Mouse (Mus musculus) c-Kit-positive CD71-negative TER-119-negative erythroid progenitor cells, embryonic 14.5 days (primary cell): ENCODE results near the gene Fkbp6.
"Not testable (repeated sequence)": the region's sequence is repeated elsewhere in the genome, so short reads cannot be mapped to it uniquely, and the experiment has no call there.

ENCODE experiments used
- DNase-seq: peaks from one replicate; pipeline ENCODE4 v3.0.0-alpha.2; 2013; ENCODE audit warnings: low read depth

Gene Fkbp6

DNA sequence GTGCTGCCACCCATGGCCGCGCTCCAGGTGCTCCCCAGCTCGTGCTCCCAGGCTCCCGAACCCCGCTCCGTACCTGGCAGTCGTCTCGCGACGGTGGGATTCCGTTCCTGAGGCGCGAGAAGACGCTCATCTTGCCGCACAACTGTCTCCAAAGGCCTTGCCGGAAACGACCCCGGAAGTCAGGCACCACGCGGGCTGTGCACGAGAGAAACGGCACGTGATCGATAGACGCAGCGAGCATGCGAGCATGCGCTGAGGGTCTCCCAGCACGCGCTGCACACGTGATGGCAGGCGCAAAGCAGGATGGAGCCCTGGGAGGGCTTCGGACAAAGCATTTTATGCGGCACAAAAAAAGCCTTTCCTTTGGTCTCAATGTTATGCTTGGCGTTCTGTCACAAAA is at the start of gene Fkbp6:
Gene Fkbp6 (minus strand): TSS at position 183 of the 400 bp plus-strand sequence.
- DNase-seq: no peak

GRCm38 (mm10) chr5:135399382-135399781 is 49.5 kb upstream of the Fkbp6 start:
- DNase-seq: no peak

DNA sequence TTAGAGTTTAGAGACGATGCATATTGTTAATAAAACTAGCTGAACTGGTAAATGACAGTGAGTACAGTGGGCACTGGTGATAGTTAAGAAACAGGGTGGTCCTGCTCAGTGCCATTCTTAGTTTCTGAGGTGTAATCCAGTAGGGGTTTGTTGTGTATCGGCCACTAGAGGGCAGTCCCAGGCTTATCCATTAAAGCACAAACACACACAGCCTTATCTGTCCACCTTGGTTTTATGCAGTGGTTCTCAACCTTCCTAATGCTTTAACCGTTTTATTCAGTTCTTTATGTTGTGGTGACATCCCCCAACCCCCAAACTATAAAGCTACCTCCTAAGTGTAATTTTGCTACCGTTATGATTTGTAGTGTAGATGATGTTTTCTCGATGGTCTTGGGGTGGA is 46.0 kb upstream of the Fkbp6 start:
- DNase-seq: peak; percentile 64

- peak; percentile 78 for DNase-seq
These were observed 44.4 kb upstream of the Fkbp6 start, which contains the start of gene Pom121 for GRCm38 (mm10) chr5:135394004-135394823. Gene Pom121, minus strand, starts transcription at chr5:135394546.

DNA sequence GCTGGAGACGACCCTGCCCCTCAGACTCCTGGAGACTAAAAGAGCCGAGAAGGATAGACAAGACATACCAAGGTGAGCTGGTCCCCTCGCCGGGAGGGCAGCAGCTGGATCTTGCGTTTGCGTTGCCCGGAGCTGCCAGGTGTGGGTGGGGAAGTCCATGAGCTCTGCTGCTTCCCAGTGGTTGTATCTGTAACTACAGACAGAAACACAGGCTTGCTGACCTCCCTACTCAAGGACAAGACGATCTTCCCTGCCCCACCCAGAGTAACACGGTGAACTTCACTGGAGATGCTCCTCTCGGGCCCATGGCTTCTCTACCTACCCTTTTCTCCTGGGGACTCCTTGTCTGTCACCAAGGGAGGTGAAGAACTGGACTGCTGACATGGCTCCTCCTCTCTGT is 33.9 kb upstream of the Fkbp6 start:
- no peak for DNase-seq

GRCm38 (mm10) chr5:135382746-135383145 is 32.9 kb upstream of the Fkbp6 start:
- DNase-seq: no peak

DNA sequence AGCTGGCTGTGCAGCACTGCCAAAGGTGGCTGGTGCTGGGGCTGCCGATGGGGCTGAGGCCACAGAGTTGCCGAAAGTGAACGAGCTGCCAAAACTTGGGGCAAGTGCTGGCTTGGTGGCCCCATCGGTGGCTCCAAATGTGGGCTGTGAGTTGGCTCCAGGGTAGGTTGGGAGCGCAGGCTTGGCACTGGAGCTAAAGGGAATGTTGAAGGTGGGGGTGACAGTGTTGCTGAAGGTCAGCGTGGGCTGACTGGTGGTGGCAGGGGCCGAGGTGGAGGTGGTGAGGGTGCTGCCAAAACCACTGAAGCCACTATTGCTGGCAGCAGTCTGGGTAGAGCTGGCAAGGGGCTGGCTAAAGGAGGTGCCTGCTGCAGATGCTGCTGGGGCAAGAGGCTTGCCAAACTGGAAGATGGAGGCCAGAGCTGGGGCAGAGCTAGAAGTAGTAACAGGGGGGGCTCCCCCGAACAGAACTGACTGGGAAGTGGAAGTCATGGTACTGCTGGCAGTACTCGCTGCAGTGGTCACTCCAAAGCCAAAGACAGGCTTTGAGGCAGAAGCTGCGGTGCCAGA is 31.6 kb upstream of the Fkbp6 start:
- no peak for DNase-seq

GRCm38 (mm10) chr5:135380681-135381080 is 30.8 kb upstream of the Fkbp6 start:
- DNase-seq: no peak

DNA sequence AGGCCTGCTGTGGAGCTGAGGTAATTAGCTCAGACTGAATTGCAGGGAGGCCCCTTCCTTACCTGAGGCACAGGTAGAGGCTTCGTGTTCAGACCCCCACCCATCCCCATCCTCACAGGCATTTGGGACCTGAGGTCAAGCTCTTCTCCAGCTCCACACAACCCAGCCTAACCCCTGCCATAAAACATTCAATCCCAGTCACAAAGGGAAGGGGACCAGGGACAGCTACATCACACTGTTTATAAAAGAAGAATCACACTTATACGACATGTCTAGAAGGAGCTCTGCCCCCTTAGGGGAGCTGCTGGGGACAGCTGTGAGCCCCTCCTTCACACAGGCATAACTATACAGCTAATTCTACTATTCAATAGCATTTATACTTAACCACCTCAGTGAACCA is 26.5 kb upstream of the Fkbp6 start:
- DNase-seq: no peak

- no peak for DNase-seq
These were observed 25.3 kb upstream of the Fkbp6 start for GRCm38 (mm10) chr5:135375167-135375566.

DNA sequence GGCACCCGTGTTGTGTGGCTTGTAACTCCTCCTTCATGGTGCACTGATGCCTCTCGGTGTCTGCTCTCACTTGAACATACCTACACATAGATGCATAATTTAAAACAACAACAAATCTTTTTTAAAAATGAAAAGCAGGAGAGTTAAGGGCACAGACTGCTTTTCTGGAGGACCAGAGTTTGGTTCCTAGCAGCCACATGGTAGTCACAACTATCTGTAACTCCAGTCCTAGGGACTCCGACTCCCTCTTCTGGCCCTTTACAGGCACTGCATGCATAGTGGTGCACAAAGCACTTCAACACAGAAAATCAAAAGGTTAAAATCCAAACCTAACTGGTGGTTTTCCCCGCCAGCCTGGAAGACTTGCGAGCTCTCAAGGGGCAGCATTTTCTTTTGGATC is 23.8 kb upstream of the Fkbp6 start:
- DNase-seq: no peak

DNA sequence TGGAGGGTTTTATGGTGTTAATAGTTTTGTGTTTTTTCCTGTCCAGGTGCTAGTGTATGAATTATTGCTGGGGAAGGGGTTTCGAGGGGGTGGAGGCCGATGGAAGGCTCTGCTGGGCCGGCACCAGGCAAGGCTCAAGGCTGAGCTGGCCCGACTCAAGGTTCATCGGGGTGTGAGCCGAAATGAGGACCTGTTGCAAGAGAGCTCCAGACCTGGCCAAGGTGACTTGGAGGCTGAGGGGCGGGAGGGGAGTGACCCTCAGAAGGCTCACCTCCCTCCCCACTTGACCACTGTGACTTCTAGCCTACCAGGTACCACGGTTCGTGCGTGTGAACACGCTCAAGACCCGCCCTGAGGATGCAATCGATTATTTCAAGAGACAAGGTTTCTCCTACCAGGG is 21.4 kb upstream of the Fkbp6 start:
- no peak for DNase-seq

- DNase-seq: peak; percentile 95
These were observed 20.2 kb upstream of the Fkbp6 start, which contains the start of gene Nsun5 for GRCm38 (mm10) chr5:135369787-135370654. Gene Nsun5, plus strand, starts transcription at chr5:135369953.

- DNase-seq: not testable (repeated sequence)
These were observed 19.4 kb upstream of the Fkbp6 start for GRCm38 (mm10) chr5:135369196-135369595.

- DNase-seq: no peak
These were observed 18.5 kb upstream of the Fkbp6 start for GRCm38 (mm10) chr5:135368312-135368711.

GRCm38 (mm10) chr5:135367841-135368240 is 18.0 kb upstream of the Fkbp6 start:
- DNase-seq: no peak

DNA sequence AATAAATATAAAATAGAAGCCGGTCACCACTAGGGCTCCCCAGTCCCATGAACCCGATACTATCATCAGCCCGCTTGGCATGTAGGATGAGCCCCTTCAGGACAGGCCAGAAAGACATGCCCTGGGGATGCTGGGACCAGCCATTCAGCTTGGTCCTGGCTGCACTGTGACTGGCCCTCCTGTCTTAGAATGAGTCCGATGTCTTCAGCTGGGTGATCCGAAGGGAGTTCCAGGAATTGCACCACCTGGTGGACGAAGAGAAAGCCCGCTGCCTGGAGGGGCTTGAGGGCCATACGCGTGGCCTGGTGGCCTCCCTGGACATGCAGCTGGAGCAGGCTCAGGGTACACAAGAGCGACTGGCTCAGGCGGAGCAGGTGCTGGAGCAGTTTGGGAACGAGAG is 13.7 kb upstream of the Fkbp6 start:
- peak; percentile 42 for DNase-seq

DNA sequence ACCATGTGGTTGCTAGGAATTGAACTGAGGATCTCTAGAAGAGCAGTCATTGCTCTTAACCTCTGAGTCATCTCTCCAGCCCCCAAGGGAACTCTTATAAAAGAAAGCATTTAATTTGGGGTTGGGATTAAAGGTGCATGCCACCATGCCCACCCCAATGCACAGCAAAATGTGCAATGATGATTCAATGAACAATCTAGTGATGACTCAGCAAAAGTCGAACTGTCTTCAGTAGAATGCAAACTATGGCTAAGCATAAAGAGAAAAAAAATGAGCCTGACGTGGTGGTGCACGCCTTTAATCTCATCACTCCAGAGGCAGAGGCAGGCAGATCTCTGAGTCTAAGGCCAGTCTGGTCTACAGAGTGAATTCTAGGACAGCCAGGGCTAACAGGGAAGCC is 12.7 kb upstream of the Fkbp6 start:
- no peak for DNase-seq

DNA sequence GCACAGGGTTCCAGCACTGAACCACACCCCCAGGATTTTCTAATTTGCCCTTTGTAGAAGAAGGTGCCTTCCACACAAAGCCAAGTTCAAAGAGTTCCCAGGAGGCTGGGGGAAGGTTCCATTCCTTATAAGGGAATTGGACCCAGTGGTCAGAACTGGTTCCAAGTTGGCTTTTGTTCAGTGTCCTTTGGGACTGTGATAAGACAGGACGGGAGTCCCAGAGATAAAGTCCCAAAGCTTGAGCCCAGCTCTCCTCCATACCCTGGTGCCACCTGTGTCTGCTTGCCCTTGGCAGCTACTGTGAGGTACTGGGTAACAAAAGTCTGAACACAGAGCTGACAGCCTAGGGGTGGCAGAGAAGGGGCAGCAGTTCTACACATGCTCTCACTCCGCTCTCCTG is 9.9 kb upstream of the Fkbp6 start:
- DNase-seq: no peak

- no peak for DNase-seq
These were observed 7.7 kb upstream of the Fkbp6 start for GRCm38 (mm10) chr5:135357556-135357955.

DNA sequence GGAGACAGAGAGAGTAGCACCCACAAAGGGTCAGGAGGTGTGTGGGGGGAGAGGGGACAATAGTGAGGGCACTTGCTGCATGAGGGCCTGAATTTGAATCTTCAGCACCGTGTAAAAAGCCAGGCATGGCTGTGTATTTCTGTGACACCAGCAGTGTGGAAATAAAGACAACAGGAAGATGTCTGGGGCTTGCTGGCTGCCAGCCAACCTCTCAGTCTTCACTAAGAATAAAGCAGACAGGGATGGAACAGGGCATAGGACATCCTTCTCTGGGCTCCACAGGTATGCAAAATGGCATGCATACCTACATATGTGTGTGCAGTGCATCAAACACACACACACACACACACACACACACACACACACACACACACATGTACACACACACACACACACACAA is 6.2 kb upstream of the Fkbp6 start:
- no peak for DNase-seq

DNA sequence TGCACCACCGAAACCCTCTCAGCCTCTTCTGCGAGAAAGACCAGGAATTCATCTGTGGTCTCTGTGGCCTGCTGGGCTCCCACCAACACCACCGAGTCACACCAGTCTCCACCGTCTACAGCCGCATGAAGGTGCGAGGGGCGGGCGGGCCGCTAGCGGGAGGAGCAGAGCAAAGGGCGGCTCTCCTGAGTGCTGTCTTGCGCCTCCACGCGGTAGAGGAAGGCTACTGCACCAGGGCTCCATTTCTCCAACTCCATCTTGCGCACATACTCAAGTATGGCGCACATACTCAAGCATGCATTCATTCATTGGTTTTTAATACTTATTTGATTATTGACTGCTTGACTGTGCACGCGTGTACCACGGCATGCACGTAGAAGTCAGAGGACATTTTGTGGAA is 3.7 kb upstream of the Fkbp6 start:
- DNase-seq: peak; percentile 45

GRCm38 (mm10) chr5:135352995-135353394 is 3.2 kb upstream of the Fkbp6 start, which contains the start of gene Trim50:
Gene Trim50, plus strand, starts transcription at chr5:135353295.
- no peak for DNase-seq
